Mouse (Mus musculus) cerebellum, postnatal 36 days (tissue): ENCODE results near the gene Atxn1.

Experiments
- DNase-seq, 2 experiments: peaks; one replicate each; pipeline ENCODE4 v3.0.0; 2021 to 2022; ENCODE audit warnings: mixed read lengths in 2 of 2

Gene Atxn1

GRCm38 (mm10) chr13:45620687-45621086 lies 344.1 kb downstream of the Atxn1 start:
- DNase-seq: no peak

- no peak for DNase-seq
These were observed 344.5 kb downstream of the Atxn1 start for GRCm38 (mm10) chr13:45620281-45620680.

- no peak for DNase-seq
These were observed 346.8 kb downstream of the Atxn1 start for GRCm38 (mm10) chr13:45617988-45618387.

DNA sequence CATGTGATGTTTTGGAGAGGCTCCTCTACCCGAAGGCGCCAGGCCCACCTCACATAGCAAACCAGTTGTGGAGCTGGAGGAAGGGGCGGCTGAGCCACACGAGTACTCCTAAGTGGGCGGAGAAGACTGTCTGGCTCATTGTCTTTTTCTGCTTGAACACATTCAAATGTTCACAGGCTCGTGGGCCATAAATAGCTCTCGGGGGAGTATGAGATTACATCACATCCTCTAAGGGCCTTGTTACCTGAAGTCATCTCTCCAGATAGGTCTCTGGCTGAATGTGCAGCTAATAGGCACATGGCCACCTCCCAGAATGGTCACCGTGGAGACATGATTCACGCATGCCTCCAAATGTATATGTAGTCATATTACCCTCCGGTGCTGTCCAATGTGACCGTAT lies 350.0 kb downstream of the Atxn1 start:
- no peak for DNase-seq

DNA sequence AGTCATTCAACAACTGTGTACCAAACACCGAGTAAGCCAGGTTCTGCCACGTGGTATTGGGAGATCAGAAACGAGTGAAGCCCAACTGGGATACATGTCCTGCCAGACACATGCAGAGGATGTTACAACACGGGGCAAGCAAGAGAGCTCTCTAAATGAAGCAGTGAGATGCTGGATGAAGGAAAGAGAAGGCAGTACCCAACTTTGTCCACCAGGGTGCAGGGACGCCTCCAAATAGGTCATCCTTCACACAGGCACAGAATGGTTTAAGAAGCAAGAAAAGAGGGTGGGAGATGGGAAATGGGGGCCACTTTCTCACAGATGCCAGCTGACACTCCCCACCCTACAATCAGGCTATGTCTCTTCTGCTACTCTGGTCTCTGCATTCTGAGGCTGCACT lies 351.5 kb downstream of the Atxn1 start:
- DNase-seq: peak; percentile 35 to 46

- no peak for DNase-seq
These were observed 353.3 kb downstream of the Atxn1 start for GRCm38 (mm10) chr13:45611554-45611953.

- DNase-seq: no peak
These were observed 355.3 kb downstream of the Atxn1 start for GRCm38 (mm10) chr13:45609461-45609860.

DNA sequence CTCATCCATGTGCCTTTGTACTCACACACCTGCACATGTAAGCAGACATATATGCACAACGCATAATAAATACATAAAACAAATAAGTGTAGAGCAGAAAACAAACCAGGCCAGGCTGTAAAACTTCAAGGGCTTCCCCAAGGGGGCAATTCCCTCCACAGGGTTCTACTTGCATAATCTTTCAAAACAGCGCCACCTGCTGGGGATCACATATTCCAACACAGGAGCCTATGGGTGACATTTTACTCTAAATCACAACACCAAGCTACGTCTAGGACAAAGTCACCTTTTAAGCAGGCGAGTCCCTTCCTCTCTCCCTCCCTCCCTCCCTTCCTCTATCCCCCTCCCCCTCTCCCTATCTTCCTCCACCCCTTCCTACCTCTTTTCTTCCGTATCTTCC lies 356.2 kb downstream of the Atxn1 start:
- DNase-seq: no peak

GRCm38 (mm10) chr13:45607946-45608345 lies 356.9 kb downstream of the Atxn1 start:
- DNase-seq: no peak

DNA sequence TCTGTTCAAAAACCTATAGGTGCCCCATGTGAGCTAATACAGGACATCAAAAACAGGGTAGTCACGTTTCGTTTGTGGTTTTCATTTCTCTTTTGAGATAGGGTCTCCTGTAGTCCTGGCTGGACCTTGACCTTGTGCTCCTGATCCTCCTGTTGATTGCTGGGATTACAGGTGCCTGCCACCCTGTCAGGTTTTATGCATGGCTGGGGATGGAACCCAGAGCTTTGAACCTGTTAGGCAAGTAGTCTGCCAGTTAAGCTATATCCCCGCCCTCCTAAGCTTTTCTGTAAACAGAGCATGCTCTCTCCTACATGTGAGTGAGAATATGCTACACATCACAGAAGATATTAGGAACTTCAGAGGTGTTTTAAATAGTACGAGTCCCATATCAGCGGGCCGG lies 361.2 kb downstream of the Atxn1 start:
- DNase-seq: no peak

DNA sequence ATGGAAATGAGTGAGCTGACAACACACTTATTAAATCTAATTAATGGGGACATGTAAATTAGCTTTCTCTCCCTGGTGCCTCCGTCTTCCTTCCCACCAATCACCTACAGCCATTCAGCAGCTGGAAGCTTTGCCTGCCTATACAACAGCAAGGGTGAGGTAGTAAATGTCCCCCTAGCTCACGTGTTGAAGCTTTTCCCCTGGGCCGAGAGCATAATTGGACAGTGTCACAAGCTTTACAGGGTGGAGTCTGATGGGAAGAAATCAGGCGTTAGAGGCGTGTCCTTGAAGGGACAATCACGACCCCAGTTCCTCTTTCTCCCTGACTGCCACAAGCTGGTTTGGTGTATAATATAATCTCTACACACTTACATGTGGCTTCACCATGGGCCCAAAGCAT lies 364.4 kb downstream of the Atxn1 start:
- DNase-seq: no peak

GRCm38 (mm10) chr13:45599831-45600230 lies 365.0 kb downstream of the Atxn1 start:
- no peak for DNase-seq

DNA sequence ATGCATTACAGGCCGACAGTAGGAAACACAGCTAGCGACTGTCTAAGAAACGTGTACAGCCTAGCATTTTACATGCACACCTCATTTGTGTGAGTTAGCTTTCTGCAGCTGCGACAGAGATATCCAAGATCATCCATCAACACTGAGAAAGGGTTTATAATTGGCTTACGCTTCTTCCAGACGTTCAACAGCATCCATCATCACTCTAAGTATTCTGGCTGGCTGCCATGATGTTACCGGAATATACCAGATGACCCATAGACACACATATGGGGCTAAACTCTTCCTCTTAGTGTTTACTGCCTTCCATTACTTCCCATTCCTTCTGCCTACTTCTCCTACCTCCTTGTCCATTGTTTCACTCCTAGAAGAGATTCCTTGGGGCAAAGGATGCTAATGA lies 369.4 kb downstream of the Atxn1 start:
- DNase-seq: no peak

GRCm38 (mm10) chr13:45593914-45594313 lies 370.9 kb downstream of the Atxn1 start:
- no peak for DNase-seq

DNA sequence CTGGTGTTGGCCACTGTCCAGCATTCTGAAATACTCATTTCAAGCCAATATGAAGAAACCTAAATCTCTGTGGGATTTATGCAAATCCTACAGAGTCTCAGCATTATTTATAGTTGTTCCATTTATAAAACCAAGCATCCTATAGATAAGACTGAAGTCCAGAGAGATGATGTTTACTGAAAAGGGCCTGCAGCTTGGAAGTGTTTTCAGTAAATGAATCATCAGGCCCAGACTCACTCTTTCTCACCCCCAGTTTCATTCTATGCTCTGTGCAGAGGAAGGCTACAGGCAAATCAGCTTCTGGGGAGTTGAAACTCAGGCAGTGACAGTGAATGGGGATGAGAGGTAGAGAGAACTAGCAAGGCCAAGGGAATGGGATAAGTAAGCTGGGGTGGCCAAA lies 373.9 kb downstream of the Atxn1 start:
- no peak for DNase-seq

GRCm38 (mm10) chr13:45583061-45583460 lies 381.7 kb downstream of the Atxn1 start:
- no peak for DNase-seq

- DNase-seq: no peak
These were observed 382.5 kb downstream of the Atxn1 start for GRCm38 (mm10) chr13:45582294-45582693.

- DNase-seq: no peak
These were observed 385.1 kb downstream of the Atxn1 start for GRCm38 (mm10) chr13:45579751-45580150.

- DNase-seq: no peak
These were observed 387.0 kb downstream of the Atxn1 start for GRCm38 (mm10) chr13:45577784-45578183.

GRCm38 (mm10) chr13:45577366-45577765 lies 387.4 kb downstream of the Atxn1 start:
- DNase-seq: no peak

- no peak for DNase-seq
These were observed 388.6 kb downstream of the Atxn1 start for GRCm38 (mm10) chr13:45576185-45576584.

GRCm38 (mm10) chr13:45572768-45573167 lies 392.0 kb downstream of the Atxn1 start:
- DNase-seq: peak; percentile 62 to 71

- DNase-seq: peak; percentile 86 to 91
These were observed 393.0 kb downstream of the Atxn1 start for GRCm38 (mm10) chr13:45571795-45572262.

DNA sequence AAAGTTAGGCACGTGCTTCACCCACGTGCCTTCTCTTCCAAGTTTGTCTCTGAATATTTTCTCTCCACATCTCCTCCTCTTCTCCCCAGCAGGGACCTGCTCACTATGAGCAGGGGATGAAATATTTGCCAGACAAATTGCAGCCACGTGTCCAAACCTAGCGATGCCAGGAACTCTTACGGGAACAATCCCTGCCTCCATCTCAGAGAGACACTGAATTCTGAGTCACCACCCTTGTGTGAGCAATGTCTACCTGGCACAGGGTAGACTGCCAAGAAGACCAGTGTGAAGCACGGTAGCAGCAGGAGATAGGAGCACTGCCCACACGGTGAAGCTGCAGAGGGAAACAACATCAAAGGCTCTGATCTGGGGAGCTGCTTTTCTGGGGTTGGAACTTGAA lies 394.9 kb downstream of the Atxn1 start:
- DNase-seq: peak; percentile 47 to 68

DNA sequence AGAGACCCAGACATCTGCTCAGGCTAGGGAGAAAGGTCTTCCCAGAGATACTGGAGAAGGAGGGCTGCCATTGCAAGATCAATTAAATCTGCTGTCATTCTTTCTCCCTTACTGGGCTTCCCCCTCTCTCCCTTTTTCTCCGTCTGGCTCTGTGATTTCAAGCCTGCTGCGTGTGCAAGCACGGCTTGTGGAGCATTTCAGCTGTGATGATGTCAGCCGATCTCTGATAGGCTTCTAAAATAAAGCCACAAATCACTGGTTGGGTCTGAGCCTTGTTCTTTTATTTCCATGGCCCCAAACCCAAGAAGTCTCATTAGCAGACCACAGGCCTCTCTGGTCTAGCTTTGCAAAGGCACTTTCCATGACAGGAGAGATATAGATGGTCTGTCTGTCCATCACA lies 399.9 kb downstream of the Atxn1 start:
- DNase-seq: no peak

- DNase-seq: no peak
These were observed 402.8 kb downstream of the Atxn1 start for GRCm38 (mm10) chr13:45562011-45562410.
